Mouse (Mus musculus) brain, adult 2 months (tissue): Measurements from ENCODE around the gene Kansl1.

Experiments
- DNase-seq: peaks from one replicate; pipeline ENCODE4 v3.0.0; 2011; ENCODE audit warnings: low read depth, low spot score

Kansl1 gene

DNA sequence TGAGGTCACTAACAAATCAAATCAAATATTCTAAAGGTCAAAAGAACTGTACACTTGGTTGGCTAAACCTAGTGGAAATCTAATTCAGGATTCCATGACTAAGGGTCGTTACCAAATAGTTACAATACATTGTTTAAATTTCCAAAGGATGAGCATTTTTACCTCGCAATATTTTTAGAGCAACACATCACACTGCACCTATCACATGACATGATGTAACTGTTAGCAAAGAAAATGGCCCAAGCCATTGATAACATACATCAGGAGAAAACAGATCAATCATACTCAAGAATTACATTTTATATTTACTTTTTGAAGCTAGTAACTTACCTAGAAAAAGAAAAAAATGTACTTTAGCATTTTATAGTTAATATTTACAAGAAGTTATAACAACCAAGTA is 29.0 kb downstream of the Kansl1 start:
- DNase-seq = no peak

DNA sequence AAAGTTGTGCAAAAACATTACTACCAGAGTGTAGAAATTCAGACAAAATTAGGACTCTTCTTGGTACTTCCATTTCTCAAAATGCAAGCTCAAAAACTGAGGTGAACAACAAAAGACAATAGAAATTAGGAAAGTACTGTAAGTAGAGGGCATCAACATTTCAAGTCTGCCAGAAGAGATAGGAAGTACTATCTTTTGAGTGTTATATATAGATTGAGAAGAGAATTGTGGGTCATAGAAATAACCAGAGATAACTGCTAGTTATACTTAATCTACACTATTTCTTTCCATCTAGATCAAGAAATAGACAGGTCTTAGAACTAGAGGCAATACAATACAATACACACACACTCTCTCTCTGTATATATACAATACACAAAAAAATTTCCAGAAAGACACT is 30.2 kb downstream of the Kansl1 start:
- DNase-seq = no peak

DNA sequence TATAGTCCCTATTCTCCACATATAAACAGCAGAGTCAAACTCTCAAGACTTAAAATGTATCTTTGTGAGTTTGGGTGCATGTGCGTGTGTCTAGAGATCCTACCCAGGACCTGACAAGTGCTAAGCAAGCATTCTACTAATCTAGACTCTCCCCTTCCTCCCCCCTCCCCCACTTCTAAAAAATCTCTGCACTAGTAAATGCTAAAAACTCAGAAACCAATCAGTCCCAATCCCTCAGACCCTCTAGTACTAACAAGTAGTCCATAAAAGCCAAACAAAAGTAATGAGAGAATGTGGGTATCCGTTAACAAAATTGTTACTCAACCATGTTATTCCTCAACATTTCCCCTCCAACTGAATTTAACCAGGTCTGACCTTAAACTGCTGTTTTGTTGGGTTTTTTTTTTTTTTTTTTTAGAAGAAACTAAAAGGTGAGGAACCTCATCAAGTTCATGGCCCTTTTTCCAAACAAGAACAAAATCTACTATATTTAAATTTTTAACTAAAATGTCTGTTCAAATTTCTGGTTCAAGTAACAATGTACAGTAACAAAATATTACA is 32.2 kb downstream of the Kansl1 start:
- no peak for DNase-seq

DNA sequence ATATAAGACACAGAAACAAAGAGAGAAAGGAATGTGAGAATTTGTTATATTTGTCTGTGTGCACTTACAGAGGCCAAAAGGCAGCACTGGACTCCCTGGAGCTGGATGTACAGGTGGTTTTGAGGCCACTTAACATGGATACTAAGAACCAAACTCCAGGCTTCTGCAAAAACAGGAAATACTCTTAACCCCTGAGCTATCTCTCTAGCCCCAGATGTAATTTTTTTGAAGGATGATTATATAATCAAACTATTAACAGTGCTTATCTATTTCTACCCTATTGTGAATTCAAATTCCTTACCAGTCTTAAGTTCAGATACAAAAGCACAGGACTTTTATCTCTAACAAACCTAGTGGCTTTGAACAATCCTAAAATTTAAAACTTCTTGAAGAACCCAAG is 32.9 kb downstream of the Kansl1 start:
- DNase-seq = no peak

DNA sequence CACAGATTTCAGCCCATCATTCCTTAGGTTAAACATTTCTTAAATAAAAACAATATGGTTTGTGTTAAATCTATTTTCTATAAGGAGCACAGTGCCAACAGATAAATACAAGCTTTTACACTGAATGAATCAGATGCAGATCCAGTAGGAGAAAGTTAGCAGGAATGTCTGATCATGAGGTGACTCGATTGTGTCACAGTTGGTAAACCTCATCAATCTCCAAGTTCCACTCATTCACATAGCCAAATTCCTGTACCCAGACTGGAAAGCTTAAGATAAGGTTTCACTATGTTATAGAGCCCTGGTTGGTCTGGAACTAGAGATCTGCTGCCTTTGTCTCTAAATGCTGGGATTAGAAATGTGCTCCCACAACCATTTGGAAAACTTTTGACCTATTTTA is 33.5 kb downstream of the Kansl1 start:
- DNase-seq = no peak

DNA sequence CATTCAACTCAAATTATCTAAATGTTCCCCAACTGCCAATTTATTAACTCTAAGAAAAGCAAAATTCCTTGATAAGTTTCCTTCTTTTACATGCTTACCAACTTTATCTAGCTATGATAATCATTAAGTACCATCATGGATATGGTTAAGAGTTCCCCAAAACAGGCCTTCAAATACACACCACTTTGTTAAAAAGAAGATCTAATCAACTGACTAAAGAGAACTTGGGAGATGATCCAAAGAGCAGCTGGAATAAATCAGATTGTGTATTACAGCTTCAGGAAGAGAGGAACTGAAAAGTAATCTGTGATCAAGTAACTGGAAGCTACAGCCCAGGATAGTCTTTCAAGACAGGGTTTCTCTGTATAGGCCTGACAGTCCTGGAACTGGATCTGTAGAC is 36.4 kb downstream of the Kansl1 start:
- DNase-seq = no peak

DNA sequence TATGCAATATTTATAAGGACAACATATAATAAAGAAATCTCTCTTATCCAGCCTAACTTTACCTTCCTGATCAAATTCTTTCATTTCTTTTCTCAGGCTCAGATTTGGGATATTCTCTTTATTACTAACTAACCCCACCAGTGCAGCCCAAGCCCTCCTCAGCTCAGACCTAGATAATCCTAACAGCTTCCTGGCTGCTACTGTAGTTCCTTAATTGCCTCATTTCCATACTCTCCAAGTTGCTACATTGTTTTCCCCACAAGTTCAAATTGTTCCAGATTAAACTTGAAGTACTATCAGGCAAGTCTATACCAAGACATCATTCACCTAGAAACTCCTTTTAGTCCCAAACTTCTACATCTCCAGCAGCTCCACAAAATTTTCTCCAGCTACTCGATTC is 36.9 kb downstream of the Kansl1 start:
- DNase-seq = no peak

DNA sequence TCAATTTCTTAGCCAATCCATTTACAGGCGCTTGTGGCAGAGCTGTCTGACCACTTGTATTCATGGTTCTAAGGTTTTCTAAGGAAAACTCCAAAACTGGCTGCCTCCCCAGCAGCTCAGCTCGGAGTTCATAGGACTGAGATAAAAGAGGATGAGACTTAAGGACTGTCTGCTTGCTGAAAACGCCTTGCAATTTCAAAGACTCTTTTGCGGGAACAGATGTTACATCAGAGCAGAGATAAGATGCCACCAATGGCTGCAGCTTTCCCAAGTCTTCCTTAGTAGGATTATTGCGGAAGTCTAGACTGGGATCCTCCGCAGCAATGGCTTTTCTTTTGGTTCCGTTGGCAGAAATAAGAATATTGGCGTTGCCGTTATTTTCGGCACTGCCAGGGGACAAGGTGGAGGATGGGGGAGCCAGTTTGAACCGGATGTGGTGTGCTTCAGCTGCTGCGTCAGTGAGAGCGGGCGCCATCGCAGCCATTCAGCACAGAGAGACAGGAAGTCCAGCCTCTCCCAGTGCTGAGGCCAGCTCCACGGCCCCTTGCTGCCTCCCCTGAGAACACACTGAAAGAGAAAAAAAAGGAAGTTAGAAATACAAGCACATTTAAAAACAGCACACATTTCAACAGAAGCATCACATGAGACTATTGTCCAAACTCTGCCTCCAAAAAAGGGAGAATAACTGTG is 43.8 kb downstream of the Kansl1 start:
- peak; percentile 45 for DNase-seq

DNA sequence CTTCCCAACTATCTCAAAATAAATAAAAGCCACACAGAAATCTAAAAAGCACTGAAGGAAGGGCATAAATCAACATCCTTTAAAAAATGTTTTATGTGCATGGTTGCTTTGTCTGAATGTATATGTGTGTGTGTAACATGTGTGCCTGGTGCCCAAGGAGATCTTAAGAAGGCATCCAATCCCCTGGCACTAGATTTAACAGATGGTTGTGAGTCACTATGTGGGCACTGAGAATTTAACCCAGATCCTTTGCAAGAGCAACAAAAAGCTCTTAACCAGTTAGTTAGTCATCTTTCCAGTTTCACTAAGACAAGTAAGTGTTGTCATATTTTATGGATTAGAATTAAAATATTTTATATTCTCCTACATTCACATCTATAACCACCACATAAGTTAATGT is 56.4 kb downstream of the Kansl1 start:
- DNase-seq = peak; percentile 82

DNA sequence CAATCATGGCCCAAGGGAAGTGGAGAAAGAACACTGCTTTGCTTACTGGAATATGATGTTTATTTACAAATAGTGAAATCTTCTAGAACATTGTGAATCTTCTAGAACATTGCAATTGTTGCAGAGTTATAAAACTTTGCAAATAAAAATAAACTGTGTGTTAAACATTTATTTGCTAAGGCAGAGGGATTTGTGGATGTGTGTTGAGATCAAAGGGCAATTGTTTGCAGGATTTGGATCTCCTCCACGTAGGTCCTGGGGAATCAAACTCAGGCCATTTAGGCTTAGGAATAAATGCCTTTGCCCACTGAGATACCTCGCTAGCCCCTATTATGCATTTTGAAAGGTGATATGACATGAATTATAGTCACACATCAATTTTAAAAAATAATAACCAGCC is 61.3 kb downstream of the Kansl1 start:
- DNase-seq = no peak

DNA sequence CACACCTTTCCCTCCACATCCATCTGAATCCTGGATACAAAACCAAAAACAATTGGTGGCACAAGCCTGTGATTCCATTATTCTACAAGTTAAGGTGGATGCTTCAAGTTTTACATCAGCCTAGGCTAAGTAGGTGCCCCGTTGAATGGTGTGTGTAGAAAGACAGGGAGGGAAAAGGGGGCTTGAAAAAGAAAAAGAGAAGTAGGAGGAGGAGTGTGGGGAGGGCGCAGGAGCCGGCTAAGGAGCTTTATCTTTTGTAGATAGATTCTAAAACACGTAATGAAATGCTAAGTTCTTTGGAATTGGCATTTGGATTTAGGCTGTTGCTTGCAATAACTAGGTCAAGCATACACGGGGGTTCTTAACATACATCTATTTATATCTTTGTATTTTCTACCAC is 67.7 kb downstream of the Kansl1 start:
- DNase-seq = no peak

DNA sequence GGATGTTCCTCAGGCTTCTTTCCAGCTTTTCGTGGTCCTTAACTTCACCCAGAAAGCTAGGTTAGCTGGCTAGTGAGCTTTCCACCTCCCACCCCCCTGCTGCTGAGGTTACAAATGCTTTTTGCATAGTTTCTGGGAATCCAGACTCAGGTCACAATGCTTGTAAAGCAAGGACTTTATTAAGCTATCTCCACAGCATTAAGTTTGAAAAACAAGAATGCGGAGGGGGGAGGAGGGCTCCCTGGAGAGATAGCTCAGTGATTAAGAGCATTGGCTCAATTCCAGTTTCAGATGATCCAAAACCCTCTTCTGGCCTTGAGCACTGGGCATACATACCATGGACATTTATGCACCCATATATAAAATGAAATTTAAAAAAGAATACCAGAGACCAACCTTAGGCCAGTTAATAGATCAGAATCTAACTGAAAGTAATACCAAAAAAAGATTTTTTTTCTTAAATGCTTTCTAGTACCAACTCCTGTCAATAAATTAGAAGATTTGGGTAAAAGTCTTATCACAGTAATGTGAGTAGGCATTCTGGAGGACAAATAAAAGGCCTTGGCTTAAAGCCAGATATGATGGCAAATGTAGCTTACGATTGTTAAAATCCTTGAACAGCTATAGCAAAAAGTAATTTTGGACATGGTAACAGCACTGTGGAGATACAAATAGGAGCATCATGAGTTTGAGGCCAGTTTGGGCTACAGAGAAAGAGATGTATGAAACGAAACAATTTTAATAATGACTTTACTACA is 69.0 kb downstream of the Kansl1 start:
- DNase-seq = peak; percentile 50

DNA sequence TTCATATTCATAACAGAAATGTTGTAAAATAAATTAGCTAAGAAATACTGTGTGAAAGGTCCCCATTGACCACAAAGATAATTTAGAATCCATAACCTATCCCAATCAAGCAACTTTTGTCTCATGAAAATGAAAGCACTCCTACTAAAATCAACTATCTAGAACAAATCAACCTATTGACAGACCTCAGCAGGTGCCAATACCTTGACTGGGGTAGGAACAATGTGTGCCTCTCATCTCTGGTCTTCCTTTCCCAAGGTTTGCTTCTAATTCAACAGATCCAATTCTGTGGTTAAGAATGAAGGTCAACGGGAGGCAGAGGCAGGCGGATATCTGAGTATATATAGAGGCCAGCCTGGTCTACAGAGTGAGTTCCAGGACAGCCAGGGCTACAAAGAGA is 73.0 kb downstream of the Kansl1 start:
- DNase-seq = no peak

DNA sequence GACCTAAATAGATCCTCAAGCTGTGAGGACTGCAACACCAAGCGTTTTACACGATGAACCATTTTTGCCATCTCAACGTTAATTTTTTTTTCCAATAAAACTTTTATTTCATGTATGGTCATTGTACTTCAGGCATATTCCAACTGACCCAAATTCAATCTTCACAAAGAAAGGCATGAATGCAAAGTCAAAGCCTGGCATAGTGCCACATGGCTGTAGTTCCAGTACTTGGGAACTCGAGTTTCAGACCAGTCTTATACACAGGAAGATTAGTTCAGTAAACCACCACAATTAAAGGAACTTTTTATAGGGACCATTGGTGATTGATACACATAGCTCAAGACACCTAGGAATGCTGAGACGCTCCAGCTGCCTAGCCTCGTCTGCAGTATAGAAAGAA is 75.5 kb downstream of the Kansl1 start:
- peak; percentile 45 for DNase-seq

DNA sequence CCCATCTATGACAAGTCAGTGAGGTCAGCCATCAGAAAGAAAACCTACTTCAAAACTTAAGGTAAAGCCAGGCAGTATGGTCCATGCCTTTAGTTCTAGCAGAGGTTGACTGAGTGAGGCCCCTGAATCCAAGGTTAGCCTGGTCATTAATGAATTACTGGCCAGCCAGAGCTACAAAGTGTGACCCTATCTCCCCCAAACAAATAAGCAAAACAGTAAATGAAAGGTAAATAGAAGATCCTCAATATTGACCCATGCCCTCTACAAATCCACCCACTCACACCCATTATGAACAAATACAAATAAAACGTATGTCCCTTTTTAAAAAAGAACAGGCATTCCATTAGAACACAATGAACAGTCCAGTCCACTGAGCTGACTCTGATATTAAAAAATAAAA is 76.5 kb downstream of the Kansl1 start:
- no peak for DNase-seq

DNA sequence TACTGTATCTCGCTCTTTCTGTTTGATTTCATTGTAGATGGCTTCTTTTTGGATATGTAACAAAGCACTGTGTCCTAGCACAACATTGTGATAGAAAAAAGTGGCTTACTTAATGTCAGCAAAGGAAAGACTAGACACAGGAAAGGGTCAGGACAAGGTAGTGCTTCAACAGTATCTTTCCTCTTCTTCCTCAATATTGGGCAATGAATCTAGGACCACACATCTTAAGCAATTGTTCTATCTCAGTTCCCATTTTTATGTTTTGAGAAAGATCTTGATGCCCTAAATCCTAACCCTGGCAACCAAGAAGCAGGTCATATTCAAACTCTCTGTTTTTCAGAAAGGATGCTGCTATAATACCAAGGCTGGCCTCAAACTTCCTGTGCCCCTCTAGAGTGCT is 81.4 kb downstream of the Kansl1 start:
- DNase-seq = no peak

DNA sequence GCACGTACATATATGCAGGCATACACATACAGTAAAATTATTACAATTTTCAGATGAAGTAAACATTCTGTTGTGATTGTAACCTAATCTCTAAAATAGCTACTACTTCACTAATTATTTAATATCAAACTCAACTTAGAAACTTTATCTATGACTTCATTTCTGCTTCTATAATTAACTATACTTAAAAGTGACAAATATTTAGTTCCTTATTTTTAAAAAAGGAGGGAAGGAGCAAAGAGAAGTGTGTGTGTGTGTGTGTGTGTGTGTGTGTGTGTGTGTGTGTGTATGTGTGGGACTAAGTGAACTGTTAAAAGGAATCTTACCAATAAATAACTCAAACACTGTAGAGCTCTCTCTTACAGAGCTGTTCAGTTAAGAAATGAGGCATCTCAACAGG is 82.1 kb downstream of the Kansl1 start:
- no peak for DNase-seq

DNA sequence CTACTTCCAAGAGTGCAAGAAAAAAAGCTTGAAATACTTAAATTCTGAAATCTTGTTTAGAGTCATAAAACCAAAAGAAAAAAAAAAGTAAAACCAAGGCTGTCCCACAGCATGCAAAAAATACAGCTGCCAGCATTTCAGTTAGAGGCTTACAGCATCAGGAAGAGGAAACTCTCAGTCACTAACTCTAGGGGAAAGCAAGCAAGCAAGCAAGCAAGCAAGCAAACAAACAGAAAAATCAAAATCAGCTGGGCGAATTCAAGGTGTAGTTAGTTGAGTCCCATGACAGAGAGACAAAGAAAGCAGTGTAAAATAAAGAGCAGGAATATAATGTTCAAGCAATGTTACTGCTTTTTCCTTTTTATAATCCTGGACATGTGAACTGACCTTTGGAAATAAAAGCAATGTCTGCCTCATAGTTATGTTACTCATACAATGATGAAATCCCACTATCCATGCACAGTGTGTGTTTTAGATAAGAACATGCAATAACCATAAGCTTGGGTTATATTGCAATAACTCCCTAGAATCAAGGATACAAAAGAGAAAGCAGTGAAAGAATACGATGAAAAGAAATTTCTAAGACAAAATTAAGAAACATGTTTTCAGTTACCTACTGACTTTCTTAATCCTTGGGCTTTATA is 85.4 kb downstream of the Kansl1 start:
- DNase-seq = no peak

DNA sequence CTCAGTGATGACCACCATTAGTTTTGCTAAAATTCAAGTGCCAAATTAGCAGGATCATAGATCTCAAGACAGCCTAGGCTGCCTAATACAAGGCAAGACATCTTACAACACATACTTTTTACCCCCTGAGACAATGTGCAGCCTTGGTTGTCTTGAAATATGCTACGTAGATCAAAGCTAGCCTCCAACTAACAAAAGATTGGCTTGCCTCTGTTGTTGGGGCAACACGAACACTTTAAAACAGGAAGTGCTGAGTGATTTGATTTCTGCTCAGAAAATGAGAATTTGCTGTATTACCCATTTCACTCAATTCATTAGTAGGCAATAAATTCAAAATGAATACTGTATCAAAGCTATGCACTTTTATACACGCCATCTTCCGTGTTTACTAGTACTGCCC is 86.8 kb downstream of the Kansl1 start:
- DNase-seq = no peak

DNA sequence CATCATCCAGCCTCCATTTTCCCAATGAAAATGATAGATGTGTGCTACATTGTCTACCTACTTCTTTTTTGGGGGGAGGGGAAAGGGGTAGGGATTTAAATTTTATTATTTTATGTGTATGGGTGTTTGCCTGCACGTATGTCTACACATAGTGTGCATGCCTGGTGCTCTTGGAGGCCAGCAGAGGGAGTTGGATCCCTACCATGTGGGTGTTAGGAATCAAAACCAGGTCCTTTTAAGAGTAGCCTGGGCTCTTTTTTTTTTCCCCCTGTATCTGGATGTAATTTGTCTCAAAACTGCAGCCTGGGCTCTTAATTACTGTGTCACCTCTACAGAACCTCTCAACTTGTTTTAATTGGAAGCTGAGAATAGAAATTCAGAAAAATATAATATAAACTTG is 89.0 kb downstream of the Kansl1 start:
- peak; percentile 59 for DNase-seq

DNA sequence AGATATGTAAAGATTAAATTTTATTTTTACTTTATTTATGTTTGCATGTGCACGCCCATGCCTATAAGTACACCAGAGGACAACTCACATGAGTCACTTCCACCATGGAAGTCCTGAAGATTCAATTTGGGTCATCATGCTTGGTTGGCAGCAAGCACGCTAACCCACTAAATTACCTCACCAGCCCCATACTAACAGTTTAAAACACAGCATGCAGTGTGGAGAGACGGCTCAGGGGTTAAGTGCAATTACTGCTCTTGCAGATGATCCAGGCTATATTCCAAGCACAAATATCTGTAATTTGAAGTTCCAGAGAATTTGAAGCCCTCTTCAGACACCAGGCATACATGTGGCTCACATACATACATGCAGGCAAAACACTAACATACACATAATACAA is 92.4 kb downstream of the Kansl1 start:
- no peak for DNase-seq

DNA sequence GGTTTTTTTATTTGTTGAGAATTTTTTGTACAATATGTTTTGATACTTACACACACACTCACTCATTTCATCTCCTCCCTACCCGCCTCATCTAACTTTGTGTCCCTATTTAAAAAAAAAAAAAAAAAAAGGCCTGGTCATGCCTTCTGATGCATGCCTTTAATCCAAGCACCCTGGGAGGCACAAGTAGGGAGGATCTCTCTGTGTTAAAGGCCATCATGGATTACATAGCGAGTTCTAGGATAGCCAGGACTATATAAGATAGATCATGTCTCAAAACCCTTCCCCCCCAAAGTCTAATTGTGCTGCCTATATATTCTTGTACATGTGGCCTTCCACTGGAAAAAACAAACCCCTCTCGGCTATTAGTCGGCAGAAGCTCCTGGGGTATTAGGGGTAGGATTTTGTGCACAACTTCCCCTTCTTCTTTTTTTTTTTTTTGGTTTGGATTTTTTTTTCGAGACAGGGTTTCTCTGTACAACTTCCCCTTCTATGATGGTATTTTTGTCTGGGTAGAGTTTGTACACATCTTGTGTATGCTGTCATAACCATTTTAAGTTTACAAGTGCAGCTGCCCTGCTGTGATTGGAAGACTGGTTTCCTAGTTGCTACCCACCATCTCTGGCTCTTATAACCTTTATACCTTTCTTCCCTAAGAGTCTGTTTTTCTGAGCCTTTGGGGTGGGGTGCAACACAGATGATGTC is 101.0 kb downstream of the Kansl1 start:
- DNase-seq = no peak
